Mouse (Mus musculus): Measurements from ENCODE around the gene Setd3.

- TF ChIP-seq POLR2A (IDR thresholded peaks at IDR 0.05; ENCODE audit: low read depth, low read length) (no peak), CTCF (IDR thresholded peaks at IDR 0.05; ENCODE audit: extremely low read depth, insufficient read depth, insufficient read length, insufficient replicate concordance) (no peak)
Observed at GRCm38 (mm10) chr12:108226216-108226615, 47.1 kb upstream of the Setd3 start.
